Mouse (Mus musculus) kidney, adult 2 months (tissue): ENCODE measurements at regions not wholly inside any gene's neighbourhood (a gene's known extent, or its start where the extent isn't known, plus 50 kb on each side); places are given as distances from the start of the nearest gene placed in this dataset.

ENCODE experiments used
- DNase-seq: peaks from one replicate; pipeline ENCODE4 v3.0.0; 2021
- H3K27ac ChIP-seq: fragments of 200-500 bp; 2 replicates; pipeline ENCODE4 v1.5.1; 2012; ENCODE audit warnings: low read depth, low read length, control low read depth, inconsistent platforms; ENCODE audit not compliant: insufficient read depth
- H3K27me3 ChIP-seq: fragments of 200-500 bp; replicated peaks from 2 replicates; pipeline ENCODE4 v1.6.1; 2012; ENCODE audit warnings: mild to moderate bottlenecking, moderate library complexity, low read length, inconsistent platforms; ENCODE audit not compliant: control insufficient read depth, insufficient read depth
- H3K36me3 ChIP-seq: fragments of 200-500 bp; 2 replicates; pipeline ENCODE4 v1.6.1; 2012; ENCODE audit warnings: mild to moderate bottlenecking, moderate library complexity, low read length, inconsistent platforms; ENCODE audit not compliant: control insufficient read depth, insufficient read depth
- H3K4me1 ChIP-seq: fragments of 200-500 bp; 2 replicates; pipeline ENCODE4 v1.6.1; 2011; ENCODE audit warnings: low read length; ENCODE audit not compliant: control insufficient read depth, insufficient read depth
- H3K4me3 ChIP-seq: fragments of 200-500 bp; 2 replicates; pipeline ENCODE4 v1.5.1; 2011; ENCODE audit warnings: mild to moderate bottlenecking, low read depth, low read length, control low read depth; ENCODE audit not compliant: insufficient read depth
- CTCF ChIP-seq: fragments of 200-500 bp; conservative IDR thresholded peaks from 2 replicates; pipeline ENCODE4 v1.5.1; 2011; ENCODE audit warnings: low read depth, mild to moderate bottlenecking, control low read depth, low read length, moderate library complexity, mixed read lengths; ENCODE audit not compliant: insufficient read depth, insufficient read length
- POLR2A ChIP-seq: fragments of 200-500 bp; IDR thresholded peaks from one replicate; pipeline ENCODE4 v1.6.1; 2011; ENCODE audit warnings: low read depth, low read length, control low read depth
- WGBS: fragments of 180-500 bp; shearing (Covaris S2); methylation state at CpG from one replicate; pipeline ENCODE4 v1.1.7; 2018; 5-methylcytosine and 5-hydroxymethylcytosine counted together

GRCm38 (mm10) chr13:28583617-28584016 lies 326.3 kb downstream of the Gm11361 start:
- no peaks in the 10 kb centered on the region for H3K36me3 ChIP-seq
- no peak for DNase-seq
- no peak overlapping the region for H3K4me3 ChIP-seq
- no peak overlapping the region for H3K27ac ChIP-seq
- H3K27me3 ChIP-seq: no peaks in the 10 kb centered on the region
- H3K4me1 ChIP-seq: peaks cover 4% of the 10 kb centered on the region; the same call in 1 of the 2 replicates
- WGBS: 92% methylated on average over 5 of the region's 5 CpGs
- TF ChIP-seq POLR2A: no peak
- no peak for TF ChIP-seq CTCF

- 76% methylated on average over 9 of the region's 9 CpGs for WGBS
- H3K36me3 ChIP-seq: no peaks in the 10 kb centered on the region
- H3K27me3 ChIP-seq: no peaks in the 10 kb centered on the region
- no peak for DNase-seq
- no peak overlapping the region for H3K4me3 ChIP-seq
- TF ChIP-seq POLR2A (no peak), CTCF (no peak)
- H3K27ac ChIP-seq: no peak overlapping the region
- no peaks in the 10 kb centered on the region for H3K4me1 ChIP-seq
Measured at GRCm38 (mm10) chr13:28575202-28575851, 318.0 kb downstream of the Gm11361 start.

- Histone ChIP-seq H3K36me3 (no peaks in the 10 kb centered on the region), H3K27me3 (no peaks in the 10 kb centered on the region), H3K4me1 (no peaks in the 10 kb centered on the region), H3K27ac (no peak overlapping the region), H3K4me3 (no peak overlapping the region)
- no peak for DNase-seq
- TF ChIP-seq CTCF (no peak), POLR2A (no peak)
- 88% methylated on average over 1 of the region's 1 CpGs for WGBS
Measured at GRCm38 (mm10) chr13:28573364-28573763, 316.0 kb downstream of the Gm11361 start.

- TF ChIP-seq CTCF (no peak), POLR2A (no peak)
- Histone ChIP-seq H3K27me3 (no peaks in the 10 kb centered on the region), H3K4me1 (no peaks in the 10 kb centered on the region), H3K36me3 (no peaks in the 10 kb centered on the region), H3K4me3 (no peak overlapping the region), H3K27ac (no peak overlapping the region)
- 100% methylated on average over 1 of the region's 1 CpGs for WGBS
- no peak for DNase-seq
Measured at GRCm38 (mm10) chr13:28572448-28572847, 315.1 kb downstream of the Gm11361 start.

GRCm38 (mm10) chr13:28571716-28572115 lies 314.4 kb downstream of the Gm11361 start:
- H3K4me3 ChIP-seq: no peak overlapping the region
- no peak for DNase-seq
- H3K27me3 ChIP-seq: no peaks in the 10 kb centered on the region
- no peaks in the 10 kb centered on the region for H3K36me3 ChIP-seq
- TF ChIP-seq CTCF (no peak), POLR2A (no peak)
- 82% methylated on average over 5 of the region's 5 CpGs for WGBS
- H3K4me1 ChIP-seq: no peaks in the 10 kb centered on the region
- no peak overlapping the region for H3K27ac ChIP-seq

GRCm38 (mm10) chr13:28563585-28563984 lies 306.3 kb downstream of the Gm11361 start:
- no peak overlapping the region for H3K4me3 ChIP-seq
- no peaks in the 10 kb centered on the region for H3K4me1 ChIP-seq
- no peak for DNase-seq
- H3K36me3 ChIP-seq: no peaks in the 10 kb centered on the region
- H3K27ac ChIP-seq: no peak overlapping the region
- TF ChIP-seq CTCF (no peak), POLR2A (no peak)
- 93% methylated on average over 2 of the region's 2 CpGs for WGBS
- H3K27me3 ChIP-seq: no peaks in the 10 kb centered on the region

GRCm38 (mm10) chr13:28560081-28560480 lies 302.8 kb downstream of the Gm11361 start:
- TF ChIP-seq POLR2A (no peak), CTCF (no peak)
- Histone ChIP-seq H3K4me1 (no peaks in the 10 kb centered on the region), H3K36me3 (no peaks in the 10 kb centered on the region), H3K4me3 (no peak overlapping the region), H3K27me3 (no peaks in the 10 kb centered on the region), H3K27ac (no peak overlapping the region)
- no peak for DNase-seq
- WGBS: 84% methylated on average over 2 of the region's 2 CpGs
